Mouse (Mus musculus): ENCODE measurements at regions not wholly inside any gene's neighbourhood (a gene's known extent, or its start where the extent isn't known, plus 50 kb on each side); places are given as distances from the start of the nearest gene placed in this dataset.

GRCm38 (mm10) chr9:84200208-84200607, 275.3 kb downstream of the Bckdhb start:
- H3K4me1 ChIP-seq (ENCODE audit: control insufficient read depth, insufficient read depth, low read length): no peaks in the 10 kb centered on the region
- no peaks in the 10 kb centered on the region for H3K27me3 ChIP-seq (ENCODE audit: control insufficient read depth, insufficient read depth, low read length)
- TF ChIP-seq CTCF (IDR thresholded peaks at IDR 0.05; ENCODE audit: control insufficient read depth, insufficient read depth, insufficient replicate concordance, low read depth, low read length) (no peak), POLR2A (IDR thresholded peaks at IDR 0.05; ENCODE audit: control insufficient read depth, low read depth, low read length) (no peak)
- H3K36me3 ChIP-seq (ENCODE audit: control insufficient read depth, insufficient read depth, low read length): no peaks in the 10 kb centered on the region
- H3K4me3 ChIP-seq (ENCODE audit: control insufficient read depth, low read depth, low read length): no peak overlapping the region
- no peak overlapping the region for H3K27ac ChIP-seq (ENCODE audit: control insufficient read depth, insufficient read depth, low read depth, low read length)

GRCm38 (mm10) chr9:84204056-84204455, 279.1 kb downstream of the Bckdhb start:
- H3K4me1 ChIP-seq (ENCODE audit: control insufficient read depth, insufficient read depth, low read length): no peaks in the 10 kb centered on the region
- H3K27ac ChIP-seq (ENCODE audit: control insufficient read depth, insufficient read depth, low read depth, low read length): no peak overlapping the region
- TF ChIP-seq CTCF (IDR thresholded peaks at IDR 0.05; ENCODE audit: control insufficient read depth, insufficient read depth, insufficient replicate concordance, low read depth, low read length) (no peak), POLR2A (IDR thresholded peaks at IDR 0.05; ENCODE audit: control insufficient read depth, low read depth, low read length) (no peak)
- H3K27me3 ChIP-seq (ENCODE audit: control insufficient read depth, insufficient read depth, low read length): no peaks in the 10 kb centered on the region
- H3K4me3 ChIP-seq (ENCODE audit: control insufficient read depth, low read depth, low read length): no peak overlapping the region
- no peaks in the 10 kb centered on the region for H3K36me3 ChIP-seq (ENCODE audit: control insufficient read depth, insufficient read depth, low read length)

- TF ChIP-seq POLR2A (IDR thresholded peaks at IDR 0.05; ENCODE audit: control insufficient read depth, low read depth, low read length): no peak
- no peak for TF ChIP-seq CTCF (IDR thresholded peaks at IDR 0.05; ENCODE audit: control insufficient read depth, insufficient read depth, insufficient replicate concordance, low read depth, low read length)
- H3K27ac ChIP-seq (ENCODE audit: control insufficient read depth, insufficient read depth, low read depth, low read length): no peak overlapping the region
Observed at GRCm38 (mm10) chr9:84240491-84240975, 315.6 kb downstream of the Bckdhb start.

GRCm38 (mm10) chr9:84249765-84250164, 324.8 kb downstream of the Bckdhb start:
- H3K4me1 ChIP-seq (ENCODE audit: control insufficient read depth, insufficient read depth, low read length): no peaks in the 10 kb centered on the region

More at GRCm38 (mm10) chr9:84240491-84240975, 315.6 kb downstream of the Bckdhb start:
- H3K36me3 ChIP-seq (ENCODE audit: control insufficient read depth, insufficient read depth, low read length): no peaks in the 10 kb centered on the region
- no peaks in the 10 kb centered on the region for H3K27me3 ChIP-seq (ENCODE audit: control insufficient read depth, insufficient read depth, low read length)
- no peaks in the 10 kb centered on the region for H3K4me1 ChIP-seq (ENCODE audit: control insufficient read depth, insufficient read depth, low read length)
- no peak overlapping the region for H3K4me3 ChIP-seq (ENCODE audit: control insufficient read depth, low read depth, low read length)

GRCm38 (mm10) chr9:84253022-84253991, 328.4 kb downstream of the Bckdhb start:
- Histone ChIP-seq H3K4me1 (ENCODE audit: control insufficient read depth, insufficient read depth, low read length) (no peaks in the 10 kb centered on the region), H3K27me3 (ENCODE audit: control insufficient read depth, insufficient read depth, low read length) (no peaks in the 10 kb centered on the region), H3K27ac (ENCODE audit: control insufficient read depth, insufficient read depth, low read depth, low read length) (no peak overlapping the region), H3K4me3 (ENCODE audit: control insufficient read depth, low read depth, low read length) (no peak overlapping the region), H3K36me3 (ENCODE audit: control insufficient read depth, insufficient read depth, low read length) (no peaks in the 10 kb centered on the region)
- TF ChIP-seq POLR2A (IDR thresholded peaks at IDR 0.05; ENCODE audit: control insufficient read depth, low read depth, low read length): no peak
- peak; percentile 42; the same call in 1 of the 2 replicates for TF ChIP-seq CTCF (IDR thresholded peaks at IDR 0.05; ENCODE audit: control insufficient read depth, insufficient read depth, insufficient replicate concordance, low read depth, low read length)

More at GRCm38 (mm10) chr9:84249765-84250164, 324.8 kb downstream of the Bckdhb start:
- Histone ChIP-seq H3K36me3 (ENCODE audit: control insufficient read depth, insufficient read depth, low read length) (no peaks in the 10 kb centered on the region), H3K4me3 (ENCODE audit: control insufficient read depth, low read depth, low read length) (no peak overlapping the region), H3K27ac (ENCODE audit: control insufficient read depth, insufficient read depth, low read depth, low read length) (no peak overlapping the region), H3K27me3 (ENCODE audit: control insufficient read depth, insufficient read depth, low read length) (no peaks in the 10 kb centered on the region)
- no peak for TF ChIP-seq POLR2A (IDR thresholded peaks at IDR 0.05; ENCODE audit: control insufficient read depth, low read depth, low read length)
- TF ChIP-seq CTCF (IDR thresholded peaks at IDR 0.05; ENCODE audit: control insufficient read depth, insufficient read depth, insufficient replicate concordance, low read depth, low read length): no peak

- no peaks in the 10 kb centered on the region for H3K4me1 ChIP-seq (ENCODE audit: control insufficient read depth, insufficient read depth, low read length)
- H3K27me3 ChIP-seq (ENCODE audit: control insufficient read depth, insufficient read depth, low read length): no peaks in the 10 kb centered on the region
- H3K36me3 ChIP-seq (ENCODE audit: control insufficient read depth, insufficient read depth, low read length): no peaks in the 10 kb centered on the region
- no peak overlapping the region for H3K4me3 ChIP-seq (ENCODE audit: control insufficient read depth, low read depth, low read length)
- TF ChIP-seq POLR2A (IDR thresholded peaks at IDR 0.05; ENCODE audit: control insufficient read depth, low read depth, low read length) (no peak), CTCF (IDR thresholded peaks at IDR 0.05; ENCODE audit: control insufficient read depth, insufficient read depth, insufficient replicate concordance, low read depth, low read length) (no peak)
- H3K27ac ChIP-seq (ENCODE audit: control insufficient read depth, insufficient read depth, low read depth, low read length): no peak overlapping the region
Observed at GRCm38 (mm10) chr9:84258488-84258887, 333.5 kb downstream of the Bckdhb start.

GRCm38 (mm10) chr9:84259751-84260150, 334.8 kb downstream of the Bckdhb start:
- Histone ChIP-seq H3K4me3 (ENCODE audit: control insufficient read depth, low read depth, low read length) (no peak overlapping the region), H3K36me3 (ENCODE audit: control insufficient read depth, insufficient read depth, low read length) (no peaks in the 10 kb centered on the region)
- TF ChIP-seq CTCF (IDR thresholded peaks at IDR 0.05; ENCODE audit: control insufficient read depth, insufficient read depth, insufficient replicate concordance, low read depth, low read length): no peak
- no peak for TF ChIP-seq POLR2A (IDR thresholded peaks at IDR 0.05; ENCODE audit: control insufficient read depth, low read depth, low read length)

More at GRCm38 (mm10) chr9:84259751-84260150, 334.8 kb downstream of the Bckdhb start:
- no peak overlapping the region for H3K27ac ChIP-seq (ENCODE audit: control insufficient read depth, insufficient read depth, low read depth, low read length)
- no peaks in the 10 kb centered on the region for H3K27me3 ChIP-seq (ENCODE audit: control insufficient read depth, insufficient read depth, low read length)
- H3K4me1 ChIP-seq (ENCODE audit: control insufficient read depth, insufficient read depth, low read length): no peaks in the 10 kb centered on the region

All from testis, adult 2 months (tissue).